Mouse (Mus musculus) hindbrain, embryonic 16.5 days (tissue): Measurements from ENCODE around the gene Scp2d1. TPM values are rescaled to one million over a fixed set of nuclear protein-coding genes. Genes with fewer than 3 reads are reported as not detected.

ENCODE experiments used
- ATAC-seq: fragments of 200-750 bp; cut with Nextera tagmentation; 2 replicates; pipeline ENCODE4 v1.8.0; 2017; ENCODE audit warnings: moderate TSS enrichment, moderate library complexity
- H3K27ac ChIP-seq: fragments of 300-500 bp; sonication (generic); 2 replicates; pipeline ENCODE4 v1.5.1; 2014; ENCODE audit warnings: low read depth, mild to moderate bottlenecking, control low read depth, low read length, moderate library complexity
- H3K27me3 ChIP-seq: fragments of 300-500 bp; sonication (generic); replicated peaks from 2 replicates; pipeline ENCODE4 v1.6.1; 2014; ENCODE audit warnings: low read length; ENCODE audit not compliant: control insufficient read depth, insufficient read depth
- H3K36me3 ChIP-seq: fragments of 300-500 bp; sonication (generic); 2 replicates; pipeline ENCODE4 v1.6.1; 2014; ENCODE audit warnings: mild to moderate bottlenecking, low read length, moderate library complexity, mixed read lengths; ENCODE audit not compliant: control insufficient read depth, insufficient read depth
- H3K4me1 ChIP-seq: fragments of 300-500 bp; sonication (generic); 2 replicates; pipeline ENCODE4 v1.6.1; 2014; ENCODE audit warnings: low read depth, low read length; ENCODE audit not compliant: control insufficient read depth, insufficient read depth
- H3K4me2 ChIP-seq: fragments of 300-500 bp; sonication (generic); 2 replicates; pipeline ENCODE4 v1.6.1; 2014; ENCODE audit warnings: mild to moderate bottlenecking, low read length, control low read depth, moderate library complexity
- H3K4me3 ChIP-seq: fragments of 300-500 bp; sonication (generic); 2 replicates; pipeline ENCODE4 v1.5.1; 2014; ENCODE audit warnings: mild to moderate bottlenecking, low read length, control low read depth, moderate library complexity
- H3K9ac ChIP-seq: fragments of 300-500 bp; sonication (generic); 2 replicates; pipeline ENCODE4 v1.6.1; 2014; ENCODE audit warnings: low read depth, mild to moderate bottlenecking, control low read depth, low read length, moderate library complexity
- H3K9me3 ChIP-seq: fragments of 300-500 bp; sonication (generic); 2 replicates; pipeline ENCODE4 v1.6.1; 2014; ENCODE audit warnings: mild to moderate bottlenecking, low read length, moderate library complexity; ENCODE audit not compliant: control insufficient read depth
- WGBS: fragments of 180-500 bp; shearing (Covaris S2); extraction: QIAGEN DNeasy Blood & Tissue Kit; methylation state at CpG from one replicate; pipeline ENCODE4 v1.1.7; 2014; 5-methylcytosine and 5-hydroxymethylcytosine counted together
- polyA plus RNA-seq: library from polyadenylated mRNA; unstranded; fragments of >200 nt; fragmentation: Nextera tagmentation; extraction: Ambion mirVana; gene quantifications from 2 replicates; pipeline ENCODE4 v1.2.1, GENCODE M21; 2015

Scp2d1 gene
- polyA plus RNA-seq, 1 experiment from 2014 or later = not detected

DNA sequence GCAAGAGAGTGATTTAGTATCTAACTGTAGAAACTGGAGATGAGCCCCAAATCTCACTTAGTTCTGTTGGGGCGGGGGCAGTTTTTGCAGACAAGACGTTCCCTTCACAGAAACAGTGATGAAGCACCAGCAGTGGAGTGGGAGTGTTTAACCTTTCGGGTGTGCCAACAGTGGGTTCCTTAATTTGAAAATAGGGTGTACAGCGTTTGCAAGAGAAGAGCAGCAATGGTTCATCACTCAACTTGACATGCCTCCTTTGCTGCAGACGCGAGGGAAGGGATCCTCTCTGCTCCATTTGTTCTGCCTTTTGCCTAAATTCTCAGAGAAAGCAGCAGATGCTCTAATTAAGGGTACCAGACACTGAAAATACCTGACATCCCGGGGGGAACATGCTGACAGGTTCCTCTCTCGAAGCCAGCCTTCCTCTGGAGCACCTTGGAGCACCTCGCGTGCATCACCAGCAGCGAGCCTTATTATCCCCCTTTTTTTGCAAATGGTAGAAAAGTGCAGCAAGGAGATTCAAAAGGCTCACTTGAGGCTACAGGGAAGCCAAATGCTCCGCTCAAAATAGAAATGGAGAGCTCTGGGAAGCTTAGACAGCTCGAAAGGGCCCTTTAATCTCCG, 31.7 kb upstream of the Scp2d1 start:
- H3K27me3 ChIP-seq = no peaks in the 10 kb centered on the region
- ATAC-seq = 0 out of 2 replicates have a peak, but pooled peaks have one; percentile 20
- H3K4me2 ChIP-seq = no peak overlapping the region
- H3K36me3 ChIP-seq = no peaks in the 10 kb centered on the region
- H3K4me1 ChIP-seq = no peaks in the 10 kb centered on the region
- H3K9ac ChIP-seq = no peak overlapping the region
- no peaks in the 10 kb centered on the region for H3K9me3 ChIP-seq
- H3K27ac ChIP-seq = no peak overlapping the region
- 61% methylated on average over 14 of the region's 14 CpGs for WGBS
- no peak overlapping the region for H3K4me3 ChIP-seq

- Histone ChIP-seq H3K27me3 (no peaks in the 10 kb centered on the region), H3K4me3 (no peak overlapping the region), H3K4me2 (no peak overlapping the region), H3K4me1 (no peaks in the 10 kb centered on the region), H3K36me3 (no peaks in the 10 kb centered on the region), H3K9ac (no peak overlapping the region), H3K9me3 (no peaks in the 10 kb centered on the region), H3K27ac (no peak overlapping the region)
- no peak for ATAC-seq
- WGBS = 75% methylated on average over 8 of the region's 8 CpGs
These were observed 25.9 kb upstream of the Scp2d1 start for GRCm38 (mm10) chr2:144797515-144797914.

- 62% methylated on average over 15 of the region's 15 CpGs for WGBS
- Histone ChIP-seq H3K4me3 (no peak overlapping the region), H3K9me3 (no peaks in the 10 kb centered on the region), H3K36me3 (no peaks in the 10 kb centered on the region), H3K4me1 (no peaks in the 10 kb centered on the region), H3K4me2 (no peak overlapping the region), H3K27ac (no peak overlapping the region), H3K27me3 (no peaks in the 10 kb centered on the region), H3K9ac (no peak overlapping the region)
- no peak for ATAC-seq
These were observed 15.4 kb upstream of the Scp2d1 start for GRCm38 (mm10) chr2:144807766-144808754.

DNA sequence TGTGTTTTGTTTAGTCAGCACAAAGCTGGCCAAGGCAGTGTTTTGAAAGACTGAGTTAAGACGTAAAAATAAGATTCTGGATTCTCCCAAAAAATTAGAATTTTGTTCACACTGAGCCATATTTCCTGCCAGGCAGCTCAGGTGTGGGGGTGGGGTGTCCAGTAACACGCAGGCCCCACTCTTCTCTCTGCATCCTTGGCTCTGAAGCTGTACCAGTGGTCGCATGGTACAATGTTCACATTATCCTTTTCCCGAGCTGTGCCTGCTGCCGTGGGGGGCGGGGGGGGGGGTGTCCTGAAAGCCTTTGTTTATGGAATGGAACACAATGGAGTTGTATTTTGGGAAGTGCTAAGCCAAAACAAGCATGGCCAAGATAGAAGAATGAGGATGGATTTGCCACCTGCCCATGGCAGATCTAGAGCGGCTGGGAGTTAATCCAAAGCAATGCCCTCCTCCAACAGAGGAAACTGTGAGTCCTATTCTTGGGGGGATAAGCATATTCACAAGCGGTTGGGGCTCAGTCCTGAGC, 5.1 kb downstream of the Scp2d1 start:
- Histone ChIP-seq H3K9me3 (no peaks in the 10 kb centered on the region), H3K4me3 (no peak overlapping the region), H3K4me2 (no peak overlapping the region), H3K4me1 (no peaks in the 10 kb centered on the region), H3K9ac (no peak overlapping the region), H3K27me3 (no peaks in the 10 kb centered on the region), H3K27ac (no peak overlapping the region), H3K36me3 (no peaks in the 10 kb centered on the region)
- 74% methylated on average over 8 of the region's 8 CpGs for WGBS
- no peak for ATAC-seq

- no peak overlapping the region for H3K27ac ChIP-seq
- no peaks in the 10 kb centered on the region for H3K9me3 ChIP-seq
- no peaks in the 10 kb centered on the region for H3K27me3 ChIP-seq
- no peak overlapping the region for H3K9ac ChIP-seq
- no peak overlapping the region for H3K4me2 ChIP-seq
- no peaks in the 10 kb centered on the region for H3K4me1 ChIP-seq
- 94% methylated on average over 5 of the region's 5 CpGs for WGBS
- H3K36me3 ChIP-seq = no peaks in the 10 kb centered on the region
- H3K4me3 ChIP-seq = no peak overlapping the region
- no peak for ATAC-seq
These were observed 13.3 kb downstream of the Scp2d1 start for GRCm38 (mm10) chr2:144836667-144837311.

DNA sequence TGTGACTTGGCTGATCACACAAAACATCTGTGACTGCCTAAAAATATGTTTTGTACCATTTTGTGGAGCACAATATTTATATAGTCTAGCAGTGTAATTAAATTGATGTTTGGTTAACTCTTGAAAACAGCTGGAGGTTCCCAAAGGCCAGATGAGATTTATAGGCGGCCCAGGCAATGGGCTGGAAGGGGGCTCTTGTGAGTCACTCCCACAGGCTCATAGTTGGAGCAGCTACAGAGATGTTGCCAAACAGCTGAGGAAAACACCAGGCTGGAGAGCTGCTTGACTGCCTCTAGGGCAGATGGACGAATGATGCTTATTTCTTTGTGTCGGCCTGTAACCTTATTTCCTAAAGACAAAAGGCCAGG, 13.8 kb downstream of the Scp2d1 start:
- Histone ChIP-seq H3K36me3 (no peaks in the 10 kb centered on the region), H3K4me3 (no peak overlapping the region), H3K27me3 (no peaks in the 10 kb centered on the region), H3K4me1 (no peaks in the 10 kb centered on the region), H3K4me2 (no peak overlapping the region), H3K27ac (no peak overlapping the region), H3K9ac (no peak overlapping the region), H3K9me3 (no peaks in the 10 kb centered on the region)
- WGBS = 87% methylated on average over 3 of the region's 3 CpGs
- no peak for ATAC-seq

GRCm38 (mm10) chr2:144868827-144869226, 45.4 kb downstream of the Scp2d1 start:
- no peak overlapping the region for H3K9ac ChIP-seq
- no peak overlapping the region for H3K4me3 ChIP-seq
- H3K36me3 ChIP-seq = no peaks in the 10 kb centered on the region
- no peak overlapping the region for H3K27ac ChIP-seq
- no peaks in the 10 kb centered on the region for H3K27me3 ChIP-seq
- H3K4me2 ChIP-seq = no peak overlapping the region
- no peaks in the 10 kb centered on the region for H3K4me1 ChIP-seq
- H3K9me3 ChIP-seq = no peaks in the 10 kb centered on the region
- 86% methylated on average over 2 of the region's 2 CpGs for WGBS
- no peak for ATAC-seq
